Mouse (Mus musculus) kidney, postnatal 14 days (tissue): ENCODE results near the gene Ripor3.
A peak's percentile ranks its signal among the peaks of the same experiment; 100 is the strongest.

ENCODE experiments used
- DNase-seq: peaks from one replicate; pipeline ENCODE4 v3.0.0; 2022; ENCODE audit warnings: mixed read lengths

Ripor3 gene

DNA sequence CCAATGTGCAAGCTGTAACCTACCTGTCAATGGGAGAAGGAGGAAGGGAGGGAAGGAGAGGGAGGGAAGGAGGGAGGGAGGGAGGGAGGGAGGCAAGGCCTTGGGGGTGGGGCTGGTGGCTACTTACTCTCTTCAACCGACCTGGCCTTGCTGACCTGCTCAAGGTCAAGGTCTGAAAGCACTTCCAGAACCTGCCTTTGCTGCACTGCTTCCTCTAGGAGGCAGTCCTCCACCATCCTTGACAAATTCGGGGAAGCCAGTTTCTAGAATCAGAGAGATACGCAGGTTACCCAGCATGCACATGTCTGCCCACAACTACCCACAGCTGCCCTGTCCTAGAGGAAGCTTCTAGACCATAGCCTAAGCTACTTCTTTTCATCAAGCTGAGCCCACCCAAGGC is 25.5 kb downstream of the Ripor3 start:
- peak; percentile 36 for DNase-seq

GRCm38 (mm10) chr2:167984371-167984770 is 26.0 kb downstream of the Ripor3 start:
- no peak for DNase-seq

- DNase-seq, result peak; percentile 42
Observed at GRCm38 (mm10) chr2:167982646-167983045, 27.8 kb downstream of the Ripor3 start.

DNA sequence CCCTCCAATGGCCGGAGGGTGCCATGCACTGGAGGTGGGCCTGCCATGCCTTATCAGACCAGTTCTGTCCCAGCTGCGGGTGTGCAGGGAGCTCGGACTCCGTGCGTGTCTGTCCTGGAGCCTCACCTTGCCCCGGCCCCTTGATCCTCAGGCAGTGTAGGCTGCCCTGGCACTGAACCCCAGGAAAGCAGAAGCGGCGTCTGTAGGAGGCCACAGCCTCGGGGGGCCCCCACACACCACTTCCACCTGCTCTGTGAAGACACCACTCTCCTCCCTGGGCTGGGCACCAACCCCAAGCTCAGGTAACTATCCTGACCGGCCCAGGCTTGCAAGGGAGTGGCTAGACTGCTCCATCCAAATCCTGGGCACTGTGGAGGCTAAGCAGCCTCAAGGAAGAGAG is 30.0 kb downstream of the Ripor3 start:
- no peak for DNase-seq

DNA sequence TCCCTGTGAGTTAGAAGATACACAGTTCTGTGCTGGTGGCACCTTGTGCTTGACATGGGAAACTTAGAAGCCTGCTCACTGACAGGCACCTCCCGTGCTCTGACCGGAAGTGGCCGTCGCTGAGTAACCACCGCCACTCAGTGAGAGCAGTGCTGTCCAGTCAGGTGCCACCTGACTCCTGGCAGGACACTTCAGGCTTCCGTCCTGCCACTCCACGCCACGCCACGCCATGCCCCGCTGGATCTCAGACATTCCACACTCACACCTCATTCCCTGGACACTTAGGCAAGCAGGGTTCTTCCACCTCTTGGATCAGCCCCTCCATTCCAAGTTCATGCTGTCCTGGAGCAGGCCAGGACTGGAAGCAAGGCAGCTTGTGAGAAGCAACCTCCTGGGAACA is 32.1 kb downstream of the Ripor3 start:
- DNase-seq, result no peak

GRCm38 (mm10) chr2:167975746-167976145 is 34.7 kb downstream of the Ripor3 start:
- DNase-seq, result no peak

DNA sequence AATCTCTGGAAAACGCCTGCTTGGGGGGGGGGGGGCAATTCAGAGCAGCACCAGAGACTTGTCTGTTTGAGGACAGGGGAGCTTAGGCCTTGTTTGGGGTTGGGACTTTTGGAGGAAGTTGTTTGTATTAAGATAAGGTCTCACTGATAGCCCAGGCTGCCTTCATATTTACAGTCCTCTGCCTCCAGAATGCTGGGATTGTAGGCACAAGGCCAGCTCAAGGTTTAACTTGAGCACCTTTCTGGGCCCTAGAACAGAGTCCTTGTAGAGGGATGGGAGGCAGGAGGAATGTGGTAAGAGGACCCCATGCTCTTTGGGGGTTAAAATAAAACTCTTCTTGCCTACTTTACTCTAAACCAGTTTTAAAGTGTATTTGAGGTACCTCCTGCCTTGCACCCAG is 37.6 kb downstream of the Ripor3 start:
- DNase-seq, result no peak

- DNase-seq, result no peak
Observed at GRCm38 (mm10) chr2:167972146-167972545, 38.3 kb downstream of the Ripor3 start.

- no peak for DNase-seq
Observed at GRCm38 (mm10) chr2:167969851-167970541, 40.4 kb downstream of the Ripor3 start.

DNA sequence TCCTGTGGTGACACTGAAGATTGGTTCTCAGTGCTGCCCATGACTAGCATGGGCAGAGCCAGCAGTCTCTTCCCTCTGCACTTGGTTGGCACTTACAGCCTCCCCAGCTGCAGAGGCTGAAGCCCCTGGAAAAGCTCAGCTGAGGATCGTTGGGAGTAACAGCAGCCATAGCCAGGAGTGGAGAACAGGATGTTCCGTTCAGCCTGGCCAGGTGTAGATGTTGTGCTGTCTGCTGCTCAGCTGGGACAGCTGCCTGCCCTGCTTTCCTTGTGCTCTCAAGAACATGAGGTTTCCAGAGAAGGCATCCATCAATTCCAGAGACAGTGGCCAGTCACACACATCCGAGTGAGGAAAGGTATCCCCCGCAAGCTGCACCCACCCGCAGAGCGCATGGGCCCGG is 41.9 kb downstream of the Ripor3 start:
- no peak for DNase-seq

DNA sequence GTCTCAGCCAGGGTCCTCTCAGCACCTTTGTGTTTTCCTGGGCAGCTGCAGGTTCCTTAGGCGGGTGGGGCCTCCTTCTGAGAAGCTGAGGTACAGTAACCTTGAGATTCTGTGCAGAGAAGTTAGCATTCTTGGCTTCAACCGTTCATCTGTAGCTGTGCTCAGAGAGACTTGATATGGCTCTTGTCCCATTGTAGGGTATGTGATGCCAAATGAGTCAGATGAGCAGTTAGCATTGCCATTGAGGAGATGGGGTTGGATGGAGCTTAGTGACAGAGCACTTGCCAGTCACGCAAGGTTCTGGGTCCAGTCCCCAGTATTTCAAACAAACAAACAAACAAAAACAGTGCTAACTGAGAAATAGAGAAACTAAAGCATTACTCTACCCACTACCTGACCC is 44.5 kb downstream of the Ripor3 start:
- DNase-seq, result no peak

DNA sequence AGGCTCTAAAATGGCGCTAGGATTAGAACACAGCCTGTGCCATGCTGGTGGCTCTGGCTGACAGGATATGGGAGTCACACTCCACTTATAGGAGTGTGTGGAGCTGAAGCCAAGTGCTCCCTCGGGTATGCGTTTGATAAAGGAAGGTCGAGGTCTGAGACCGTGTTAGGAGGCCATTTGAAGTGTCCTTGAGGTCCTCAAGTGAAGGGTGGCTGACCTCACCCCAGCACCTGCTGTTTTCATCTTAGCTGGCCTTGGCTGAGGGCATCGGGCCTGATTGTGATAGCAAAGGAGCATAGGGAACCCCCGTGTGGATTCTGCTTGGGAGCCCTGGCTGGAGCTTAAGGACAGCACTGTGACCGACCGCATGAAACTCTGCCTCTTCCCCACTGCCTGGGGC is 46.1 kb downstream of the Ripor3 start:
- no peak for DNase-seq

DNA sequence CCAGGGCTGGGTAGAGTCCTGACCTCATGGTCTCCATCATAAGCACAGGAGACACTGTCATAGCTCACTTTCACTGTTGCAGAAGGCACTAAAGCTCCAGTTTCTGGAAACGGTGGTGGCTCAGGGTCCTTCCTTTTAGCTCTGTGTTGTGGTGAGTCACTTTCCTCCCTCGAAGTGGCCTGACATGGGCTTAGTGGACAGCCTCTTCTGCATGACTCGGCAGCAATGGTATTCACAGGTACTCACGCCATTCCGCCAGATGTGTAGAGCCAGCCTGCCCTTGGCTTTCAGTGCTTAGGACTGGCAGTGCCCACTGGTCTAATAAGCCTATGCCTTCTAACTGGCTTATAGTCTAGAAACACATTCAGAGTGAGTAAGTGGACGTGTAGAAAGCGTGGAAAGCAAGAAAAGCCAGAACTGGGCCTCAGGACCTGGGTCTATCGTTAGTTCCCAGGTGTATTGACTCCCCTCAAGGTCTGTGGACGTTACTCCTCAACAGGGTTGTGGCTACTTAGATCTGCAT is 46.6 kb downstream of the Ripor3 start:
- no peak for DNase-seq

DNA sequence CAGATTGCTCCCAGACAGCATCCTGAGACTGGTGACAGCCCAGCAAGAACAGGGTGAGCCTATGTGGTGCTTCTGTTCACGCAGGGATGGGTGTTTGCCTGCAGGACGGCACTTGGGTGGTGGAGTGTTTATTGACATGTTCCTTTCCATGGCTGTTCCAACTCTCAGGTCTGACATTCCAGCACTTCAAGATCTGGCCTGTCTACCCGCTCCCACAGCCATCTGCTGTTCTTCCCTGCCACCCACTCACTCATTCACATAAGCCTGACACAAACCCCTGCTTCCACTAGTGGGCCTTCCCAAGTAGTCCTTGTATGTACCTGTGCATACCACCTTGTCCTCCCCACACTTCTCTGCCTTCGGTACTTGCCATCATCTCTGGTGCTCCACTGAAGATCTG is 47.2 kb downstream of the Ripor3 start:
- no peak for DNase-seq

DNA sequence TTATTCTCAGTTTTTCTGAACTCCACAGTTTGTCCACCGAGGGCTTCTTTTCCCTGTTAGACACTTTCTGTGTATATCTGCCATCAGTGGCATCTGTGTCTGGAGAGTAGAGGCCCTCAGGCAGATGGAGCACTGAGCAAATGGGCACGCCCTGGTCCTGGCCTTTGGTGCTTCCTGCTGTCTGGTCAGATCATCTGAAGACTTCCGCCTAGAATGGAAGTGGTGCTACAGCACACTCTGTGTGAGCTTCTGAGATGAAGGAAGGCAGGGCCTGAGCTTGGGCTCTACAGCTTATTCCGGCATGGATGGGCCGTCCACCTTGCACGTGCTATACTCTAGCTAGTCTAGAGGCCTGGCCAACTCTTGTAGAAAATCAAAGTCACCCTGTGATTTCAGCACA is 48.1 kb downstream of the Ripor3 start:
- DNase-seq, result peak; percentile 47

GRCm38 (mm10) chr2:167960584-167960983 is 49.8 kb downstream of the Ripor3 start:
- DNase-seq, result no peak

GRCm38 (mm10) chr2:167959996-167960395 is 50.4 kb downstream of the Ripor3 start:
- DNase-seq, result no peak

DNA sequence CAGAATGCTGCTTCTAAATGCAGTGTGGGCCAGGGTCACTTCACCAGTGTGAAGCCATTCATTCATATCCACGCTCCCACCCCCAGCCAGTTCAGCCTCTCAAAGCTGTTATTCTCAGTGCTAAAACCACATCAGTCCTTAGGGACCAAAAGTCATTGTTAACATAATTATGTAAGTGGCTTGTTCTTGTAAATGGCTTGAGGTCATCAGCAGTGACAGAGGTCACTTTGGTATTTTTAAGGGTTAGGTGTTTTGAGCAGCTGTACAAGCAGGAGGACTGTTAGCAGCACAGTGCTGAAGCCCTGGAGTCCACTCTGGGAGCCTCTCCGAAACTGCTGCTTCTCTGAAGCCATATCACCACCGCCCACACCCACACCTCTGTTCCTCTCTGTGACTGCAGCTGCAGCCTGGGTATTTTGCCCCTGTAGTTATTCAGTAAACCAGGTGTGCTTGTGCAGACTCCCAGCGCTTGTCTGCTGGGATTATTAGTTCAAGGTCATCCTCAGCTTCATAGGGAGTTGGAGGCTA is 51.0 kb downstream of the Ripor3 start:
- DNase-seq, result peak; percentile 39

DNA sequence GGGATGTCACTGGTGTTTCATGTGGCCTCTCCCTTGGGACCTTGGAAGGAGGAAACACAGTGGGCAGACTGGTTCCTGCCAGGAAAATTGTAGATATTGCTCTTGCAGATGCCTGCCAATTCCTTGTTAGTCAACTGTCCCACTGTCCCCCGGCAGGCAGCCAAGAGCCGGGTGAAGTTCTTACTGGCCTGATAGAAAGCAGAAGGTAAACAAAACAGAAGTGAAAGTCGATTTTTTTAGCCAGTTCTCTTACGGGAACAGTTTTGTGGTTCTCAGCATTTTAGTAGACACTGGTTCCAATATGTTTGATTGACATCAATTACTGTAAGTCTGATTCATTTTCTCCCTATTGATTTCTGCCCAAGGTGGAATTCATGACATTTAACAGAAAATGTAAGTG is 51.6 kb downstream of the Ripor3 start:
- DNase-seq, result peak; percentile 91

DNA sequence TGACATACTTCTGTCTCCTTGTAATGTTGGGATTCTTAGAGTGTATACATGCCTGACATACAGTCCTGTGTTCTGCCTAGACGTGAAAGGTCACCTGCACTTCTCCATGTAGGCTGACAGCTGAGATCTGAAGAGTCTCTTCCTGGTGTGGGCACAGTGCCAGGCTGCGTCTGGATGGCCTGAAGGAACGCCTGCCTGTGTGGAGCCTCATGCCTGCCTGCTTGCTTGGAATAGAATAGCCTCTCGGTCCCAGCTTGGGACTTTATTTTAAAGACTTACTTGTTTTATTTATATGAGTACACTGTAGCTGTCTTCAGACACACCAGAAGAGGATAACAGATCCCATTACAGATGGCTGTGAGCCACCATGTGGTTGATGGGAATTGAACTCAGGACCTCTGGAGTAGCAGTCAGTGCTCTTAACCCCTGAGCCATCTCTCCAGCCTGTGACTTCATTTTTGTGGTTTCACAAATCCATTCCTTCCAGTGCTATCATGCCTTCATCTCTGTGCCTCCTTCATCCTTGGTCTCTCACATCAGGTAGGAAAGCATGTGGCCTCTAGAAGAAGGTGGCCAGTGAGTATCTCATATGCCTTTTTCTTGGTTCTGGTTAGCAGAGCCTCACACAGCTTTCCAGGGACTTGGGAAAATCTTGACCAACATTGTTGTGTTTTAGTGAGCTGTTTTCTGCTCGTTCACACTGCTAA is 52.2 kb downstream of the Ripor3 start:
- peak; percentile 75 for DNase-seq

DNA sequence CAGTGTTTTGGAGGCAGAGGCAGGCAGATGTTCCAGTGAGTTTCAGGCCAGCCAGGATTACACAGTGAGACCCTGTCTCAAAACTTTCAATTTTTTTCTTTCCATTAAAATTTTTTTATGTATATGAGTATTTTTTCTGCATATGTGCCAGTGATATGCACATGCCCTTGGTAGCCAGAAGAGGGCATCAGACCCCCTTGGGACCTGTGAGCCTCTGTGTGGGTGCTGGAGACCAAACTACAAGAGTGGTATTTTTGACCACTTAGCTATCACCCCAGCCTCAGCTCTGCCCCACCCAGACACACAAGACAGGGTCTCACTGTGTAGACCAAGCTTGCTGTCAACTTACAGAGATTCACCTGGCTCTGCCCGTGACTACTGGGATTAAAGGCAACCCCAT is 52.9 kb downstream of the Ripor3 start:
- no peak for DNase-seq

- no peak for DNase-seq
Observed at GRCm38 (mm10) chr2:167954928-167955327, 55.5 kb downstream of the Ripor3 start.

DNA sequence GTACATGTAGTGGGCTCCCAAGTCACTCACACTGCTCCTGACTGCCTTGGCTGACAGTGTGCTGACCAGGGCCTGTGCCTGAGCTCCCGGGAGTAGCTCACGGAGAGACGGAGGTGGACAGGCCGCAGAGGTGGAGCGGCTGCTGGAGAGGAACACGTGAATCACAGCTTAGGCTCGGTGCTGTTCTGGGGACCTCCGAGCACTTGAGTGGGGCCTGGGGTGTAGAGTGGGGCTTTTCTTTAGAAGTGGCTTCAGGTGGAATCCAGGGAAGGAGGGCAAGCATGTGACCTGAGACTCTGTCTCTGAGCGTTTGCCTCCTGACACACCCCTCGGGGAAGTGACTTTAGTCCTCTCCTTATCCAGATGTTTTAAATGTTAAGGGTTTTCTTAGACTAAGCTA is 56.6 kb downstream of the Ripor3 start:
- DNase-seq, result no peak
